Mouse (Mus musculus) cortical plate, adult 2 months (tissue): ENCODE measurements at regions not wholly inside any gene's neighbourhood (a gene's known extent, or its start where the extent isn't known, plus 50 kb on each side); places are given as distances from the start of the nearest gene placed in this dataset.

Experiments used
- CTCF ChIP-seq: fragments of 200-500 bp; IDR thresholded peaks from 2 replicates; pipeline ENCODE4 v1.5.1; 2011; ENCODE audit warnings: mild to moderate bottlenecking, control low read depth, low read length; ENCODE audit not compliant: insufficient read depth; ENCODE audit errors: extremely low read depth
- POLR2A ChIP-seq: fragments of 200-500 bp; IDR thresholded peaks from 2 replicates; pipeline ENCODE4 v1.6.1; 2011; ENCODE audit warnings: mild to moderate bottlenecking, low read length, control low read depth; ENCODE audit not compliant: insufficient read depth; ENCODE audit errors: extremely low read depth

DNA sequence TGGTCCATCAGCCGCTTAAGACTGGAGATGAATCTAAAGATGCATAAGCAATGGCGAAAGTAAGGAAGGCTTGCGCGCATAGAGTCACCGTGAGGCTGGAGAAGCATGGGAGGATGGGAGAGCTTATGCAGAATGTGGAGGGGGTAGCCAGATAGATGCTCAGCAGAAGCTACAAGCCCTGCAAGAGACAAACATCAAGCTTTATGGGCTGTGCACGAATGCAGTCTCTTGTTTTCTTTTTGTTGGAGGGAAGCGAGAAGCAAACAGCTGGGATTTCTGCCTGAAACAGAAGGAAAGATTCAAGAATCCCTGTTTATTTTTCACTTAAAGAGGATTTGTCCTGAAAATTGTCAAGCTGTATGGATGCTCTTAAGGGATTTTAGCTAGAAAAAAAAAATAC, 188.7 kb downstream of the Kctd12 start:
- TF ChIP-seq CTCF (no peak), POLR2A (no peak)
